Mouse (Mus musculus): ENCODE measurements around the gene Plpp1. TPM values are rescaled to one million over a fixed set of nuclear protein-coding genes. Genes with fewer than 3 reads are reported as not detected.

Gene Plpp1
- polyA plus RNA-seq, 1 experiment from 2014 or later, result 137 TPM

GRCm38 (mm10) chr13:112823911-112824648 lies 23.5 kb downstream of the Plpp1 start:
- DNase-seq (ENCODE audit: low spot score), result no peak
- Histone ChIP-seq H3K4me1 (replicated peaks; ENCODE audit: control insufficient read depth, insufficient read depth) (no peaks in the 10 kb centered on the region), H3K27me3 (ENCODE audit: control insufficient read depth, insufficient read depth, low read length) (no peaks in the 10 kb centered on the region), H3K27ac (replicated peaks) (no peak overlapping the region), H3K9ac (ENCODE audit: low read length) (no peak overlapping the region), H3K36me3 (ENCODE audit: control insufficient read depth, insufficient read depth, low read length) (0 out of 2 replicates have a peak, but pooled peaks cover 2% of the 10 kb centered on the region), H3K9me3 (ENCODE audit: control insufficient read depth, low read length) (no peaks in the 10 kb centered on the region), H3K4me3 (ENCODE audit: low read depth, low read length) (no peak overlapping the region), H3K4me2 (replicated peaks; ENCODE audit: low read depth) (no peak overlapping the region)
- TF ChIP-seq EP300 (optimal IDR thresholded peaks at IDR 0.05), result no peak
- TF ChIP-seq CTCF (IDR thresholded peaks at IDR 0.05; ENCODE audit: low read depth), result no peak
- no peak for ATAC-seq (ENCODE audit: low FRiP score, low TSS enrichment)
- 54% methylated on average over 8 of the region's 8 CpGs for WGBS

GRCm38 (mm10) chr13:112825479-112825878 lies 24.9 kb downstream of the Plpp1 start:
- whole genome bisulfite sequencing, result 66% methylated on average over 6 of the region's 6 CpGs
- H3K9me3 ChIP-seq (ENCODE audit: control insufficient read depth, low read length), result no peaks in the 10 kb centered on the region
- H3K27me3 ChIP-seq (ENCODE audit: control insufficient read depth, insufficient read depth, low read length), result no peaks in the 10 kb centered on the region
- H3K36me3 ChIP-seq (ENCODE audit: control insufficient read depth, insufficient read depth, low read length), result 0 out of 2 replicates have a peak, but pooled peaks cover 2% of the 10 kb centered on the region
- H3K4me1 ChIP-seq (replicated peaks; ENCODE audit: control insufficient read depth, insufficient read depth), result no peaks in the 10 kb centered on the region
- no peak for TF ChIP-seq EP300 (optimal IDR thresholded peaks at IDR 0.05)
- no peak for TF ChIP-seq CTCF (IDR thresholded peaks at IDR 0.05; ENCODE audit: low read depth)
- no peak overlapping the region for H3K9ac ChIP-seq (ENCODE audit: low read length)
- no peak for ATAC-seq (ENCODE audit: low FRiP score, low TSS enrichment)
- H3K4me2 ChIP-seq (replicated peaks; ENCODE audit: low read depth), result no peak overlapping the region
- H3K27ac ChIP-seq (replicated peaks), result no peak overlapping the region
- DNase-seq (ENCODE audit: low spot score), result no peak
- H3K4me3 ChIP-seq (ENCODE audit: low read depth, low read length), result no peak overlapping the region

GRCm38 (mm10) chr13:112829619-112830018 lies 29.0 kb downstream of the Plpp1 start:
- TF ChIP-seq CTCF (IDR thresholded peaks at IDR 0.05; ENCODE audit: low read depth) (no peak), EP300 (optimal IDR thresholded peaks at IDR 0.05) (no peak)
- Histone ChIP-seq H3K4me3 (ENCODE audit: low read depth, low read length) (no peak overlapping the region), H3K9ac (ENCODE audit: low read length) (no peak overlapping the region), H3K36me3 (ENCODE audit: control insufficient read depth, insufficient read depth, low read length) (0 out of 2 replicates have a peak, but pooled peaks cover 2% of the 10 kb centered on the region), H3K9me3 (ENCODE audit: control insufficient read depth, low read length) (no peaks in the 10 kb centered on the region), H3K27me3 (ENCODE audit: control insufficient read depth, insufficient read depth, low read length) (no peaks in the 10 kb centered on the region), H3K4me1 (replicated peaks; ENCODE audit: control insufficient read depth, insufficient read depth) (no peaks in the 10 kb centered on the region), H3K27ac (replicated peaks) (no peak overlapping the region), H3K4me2 (replicated peaks; ENCODE audit: low read depth) (no peak overlapping the region)
- ATAC-seq (ENCODE audit: low FRiP score, low TSS enrichment) (peak; percentile 67), DNase-seq (ENCODE audit: low spot score) (peak; percentile 47)
- WGBS, result 57% methylated on average over 2 of the region's 2 CpGs

- no peak for ATAC-seq (ENCODE audit: low FRiP score, low TSS enrichment)
- Histone ChIP-seq H3K4me2 (replicated peaks; ENCODE audit: low read depth) (no peak overlapping the region), H3K9me3 (ENCODE audit: control insufficient read depth, low read length) (no peaks in the 10 kb centered on the region), H3K27ac (replicated peaks) (no peak overlapping the region), H3K4me1 (replicated peaks; ENCODE audit: control insufficient read depth, insufficient read depth) (no peaks in the 10 kb centered on the region), H3K27me3 (ENCODE audit: control insufficient read depth, insufficient read depth, low read length) (no peaks in the 10 kb centered on the region), H3K36me3 (ENCODE audit: control insufficient read depth, insufficient read depth, low read length) (no peaks in the 10 kb centered on the region), H3K4me3 (ENCODE audit: low read depth, low read length) (no peak overlapping the region), H3K9ac (ENCODE audit: low read length) (no peak overlapping the region)
- 34% methylated on average over 2 of the region's 2 CpGs for WGBS
- no peak for DNase-seq (ENCODE audit: low spot score)
- TF ChIP-seq CTCF (IDR thresholded peaks at IDR 0.05; ENCODE audit: low read depth) (no peak), EP300 (optimal IDR thresholded peaks at IDR 0.05) (no peak)
Measured at GRCm38 (mm10) chr13:112832589-112832988, 32.0 kb downstream of the Plpp1 start.

- Histone ChIP-seq H3K9ac (ENCODE audit: low read length) (no peak overlapping the region), H3K4me1 (replicated peaks; ENCODE audit: control insufficient read depth, insufficient read depth) (no peaks in the 10 kb centered on the region), H3K36me3 (ENCODE audit: control insufficient read depth, insufficient read depth, low read length) (no peaks in the 10 kb centered on the region), H3K27ac (replicated peaks) (no peak overlapping the region), H3K4me2 (replicated peaks; ENCODE audit: low read depth) (no peak overlapping the region), H3K4me3 (ENCODE audit: low read depth, low read length) (no peak overlapping the region), H3K27me3 (ENCODE audit: control insufficient read depth, insufficient read depth, low read length) (no peaks in the 10 kb centered on the region), H3K9me3 (ENCODE audit: control insufficient read depth, low read length) (no peaks in the 10 kb centered on the region)
- 72% methylated on average over 20 of the region's 20 CpGs for WGBS
- ATAC-seq (ENCODE audit: low FRiP score, low TSS enrichment) (no peak), DNase-seq (ENCODE audit: low spot score) (no peak)
- TF ChIP-seq CTCF (IDR thresholded peaks at IDR 0.05; ENCODE audit: low read depth) (no peak), EP300 (optimal IDR thresholded peaks at IDR 0.05) (no peak)
Measured at GRCm38 (mm10) chr13:112833253-112833894, 32.8 kb downstream of the Plpp1 start.

- no peak for ATAC-seq (ENCODE audit: low FRiP score, low TSS enrichment)
- no peak for DNase-seq (ENCODE audit: low spot score)
- H3K36me3 ChIP-seq (ENCODE audit: control insufficient read depth, insufficient read depth, low read length), result no peaks in the 10 kb centered on the region
- H3K9ac ChIP-seq (ENCODE audit: low read length), result no peak overlapping the region
- no peaks in the 10 kb centered on the region for H3K27me3 ChIP-seq (ENCODE audit: control insufficient read depth, insufficient read depth, low read length)
- no peaks in the 10 kb centered on the region for H3K9me3 ChIP-seq (ENCODE audit: control insufficient read depth, low read length)
- H3K4me1 ChIP-seq (replicated peaks; ENCODE audit: control insufficient read depth, insufficient read depth), result no peaks in the 10 kb centered on the region
- H3K4me2 ChIP-seq (replicated peaks; ENCODE audit: low read depth), result no peak overlapping the region
- WGBS, result 54% methylated on average over 3 of the region's 3 CpGs
- TF ChIP-seq EP300 (optimal IDR thresholded peaks at IDR 0.05), result no peak
- no peak for TF ChIP-seq CTCF (IDR thresholded peaks at IDR 0.05; ENCODE audit: low read depth)
- H3K27ac ChIP-seq (replicated peaks), result no peak overlapping the region
- no peak overlapping the region for H3K4me3 ChIP-seq (ENCODE audit: low read depth, low read length)
Measured at GRCm38 (mm10) chr13:112833895-112834263, 33.3 kb downstream of the Plpp1 start.

Measured in stomach, postnatal 0 days (tissue).